Mouse (Mus musculus): ENCODE measurements at regions not wholly inside any gene's neighbourhood (a gene's known extent, or its start where the extent isn't known, plus 50 kb on each side); places are given as distances from the start of the nearest gene placed in this dataset.

GRCm38 (mm10) chr2:171662571-171662970, 380.7 kb downstream of the Cbln4 start:
- no peak overlapping the region for H3K4me3 ChIP-seq (ENCODE audit: insufficient read depth in 1 of 2, low read depth in 2 of 2, low read length in 2 of 2)
- no peak overlapping the region for H3K9ac ChIP-seq (replicated peaks)
- WGBS (ENCODE audit: insufficient replicate concordance), result 62% methylated on average over 6 of the region's 6 CpGs
- ATAC-seq (ENCODE audit: insufficient read depth) (no peak), DNase-seq (ENCODE audit: low read depth in 3 of 3, low spot score in 3 of 3) (no peak)
- H3K36me3 ChIP-seq (replicated peaks; ENCODE audit: control insufficient read depth, insufficient read depth, low read depth), result no peaks in the 10 kb centered on the region
- no peaks in the 10 kb centered on the region for H3K9me3 ChIP-seq (ENCODE audit: control insufficient read depth, low read length)
- no peaks in the 10 kb centered on the region for H3K27me3 ChIP-seq (ENCODE audit: control insufficient read depth, insufficient read depth, low read length)
- H3K27ac ChIP-seq, result no peak overlapping the region
- no peak overlapping the region for H3K4me2 ChIP-seq (ENCODE audit: low read depth)
- TF ChIP-seq EP300 (IDR thresholded peaks at IDR 0.05; ENCODE audit: low read depth) (no peak), CTCF (IDR thresholded peaks at IDR 0.05; ENCODE audit: low read depth) (no peak)
- no peaks in the 10 kb centered on the region for H3K4me1 ChIP-seq (replicated peaks; ENCODE audit: control insufficient read depth in 2 of 2, insufficient read depth in 2 of 2, low read length in 1 of 2)

DNA sequence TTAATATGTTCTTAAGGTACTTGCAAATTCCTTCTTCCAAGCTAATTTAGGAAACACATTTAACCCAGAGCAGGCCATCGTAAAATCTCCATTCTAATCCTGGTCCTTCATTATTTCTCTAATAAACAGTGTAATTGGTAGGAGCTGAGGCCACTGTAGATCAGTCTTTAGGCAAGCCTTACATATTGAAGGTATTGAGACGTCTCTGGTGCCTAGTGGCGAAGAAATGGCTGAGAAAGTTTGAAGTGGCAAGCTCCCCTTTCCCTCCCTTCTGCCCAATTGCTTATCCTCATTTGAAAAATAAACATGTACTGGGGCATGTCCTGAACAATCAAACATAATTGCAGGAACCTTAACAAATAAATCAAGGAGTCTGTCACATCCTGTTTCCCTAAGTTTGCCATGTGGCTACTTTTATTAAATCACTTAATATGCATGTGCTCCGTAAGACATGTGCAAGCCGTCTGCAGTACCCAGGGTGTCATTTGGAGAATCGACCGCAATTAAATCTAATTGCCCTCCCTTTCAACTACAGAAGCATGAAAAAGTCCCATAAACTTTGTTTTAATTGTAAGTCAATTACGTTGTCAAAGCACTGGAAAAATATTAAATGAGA, 381.3 kb downstream of the Cbln4 start:
- no peak overlapping the region for H3K4me2 ChIP-seq (ENCODE audit: low read depth)
- no peak overlapping the region for H3K9ac ChIP-seq (replicated peaks)
- H3K4me3 ChIP-seq (ENCODE audit: insufficient read depth in 1 of 2, low read depth in 2 of 2, low read length in 2 of 2), result no peak overlapping the region
- H3K4me1 ChIP-seq (replicated peaks; ENCODE audit: control insufficient read depth in 2 of 2, insufficient read depth in 2 of 2, low read length in 1 of 2), result no peaks in the 10 kb centered on the region
- H3K9me3 ChIP-seq (ENCODE audit: control insufficient read depth, low read length), result no peaks in the 10 kb centered on the region
- ATAC-seq (ENCODE audit: insufficient read depth), result no peak
- DNase-seq (ENCODE audit: low read depth in 3 of 3, low spot score in 3 of 3), result no peak
- 69% methylated on average over 8 of the region's 8 CpGs for WGBS (ENCODE audit: insufficient replicate concordance)
- no peak overlapping the region for H3K27ac ChIP-seq
- no peaks in the 10 kb centered on the region for H3K36me3 ChIP-seq (replicated peaks; ENCODE audit: control insufficient read depth, insufficient read depth, low read depth)
- TF ChIP-seq CTCF (IDR thresholded peaks at IDR 0.05; ENCODE audit: low read depth) (no peak), EP300 (IDR thresholded peaks at IDR 0.05; ENCODE audit: low read depth) (no peak)
- no peaks in the 10 kb centered on the region for H3K27me3 ChIP-seq (ENCODE audit: control insufficient read depth, insufficient read depth, low read length)

GRCm38 (mm10) chr2:171657125-171657524, 386.1 kb downstream of the Cbln4 start:
- DNase-seq (ENCODE audit: low read depth in 3 of 3, low spot score in 3 of 3) (no peak), ATAC-seq (ENCODE audit: insufficient read depth) (no peak)
- no peaks in the 10 kb centered on the region for H3K36me3 ChIP-seq (replicated peaks; ENCODE audit: control insufficient read depth, insufficient read depth, low read depth)
- TF ChIP-seq EP300 (IDR thresholded peaks at IDR 0.05; ENCODE audit: low read depth), result no peak
- no peak for TF ChIP-seq CTCF (IDR thresholded peaks at IDR 0.05; ENCODE audit: low read depth)
- H3K9ac ChIP-seq (replicated peaks), result no peak overlapping the region
- no peak overlapping the region for H3K4me2 ChIP-seq (ENCODE audit: low read depth)
- no peaks in the 10 kb centered on the region for H3K4me1 ChIP-seq (replicated peaks; ENCODE audit: control insufficient read depth in 2 of 2, insufficient read depth in 2 of 2, low read length in 1 of 2)
- 45% methylated on average over 7 of the region's 7 CpGs for WGBS (ENCODE audit: insufficient replicate concordance)
- no peak overlapping the region for H3K27ac ChIP-seq
- H3K27me3 ChIP-seq (ENCODE audit: control insufficient read depth, insufficient read depth, low read length), result no peaks in the 10 kb centered on the region
- no peak overlapping the region for H3K4me3 ChIP-seq (ENCODE audit: insufficient read depth in 1 of 2, low read depth in 2 of 2, low read length in 2 of 2)
- no peaks in the 10 kb centered on the region for H3K9me3 ChIP-seq (ENCODE audit: control insufficient read depth, low read length)

DNA sequence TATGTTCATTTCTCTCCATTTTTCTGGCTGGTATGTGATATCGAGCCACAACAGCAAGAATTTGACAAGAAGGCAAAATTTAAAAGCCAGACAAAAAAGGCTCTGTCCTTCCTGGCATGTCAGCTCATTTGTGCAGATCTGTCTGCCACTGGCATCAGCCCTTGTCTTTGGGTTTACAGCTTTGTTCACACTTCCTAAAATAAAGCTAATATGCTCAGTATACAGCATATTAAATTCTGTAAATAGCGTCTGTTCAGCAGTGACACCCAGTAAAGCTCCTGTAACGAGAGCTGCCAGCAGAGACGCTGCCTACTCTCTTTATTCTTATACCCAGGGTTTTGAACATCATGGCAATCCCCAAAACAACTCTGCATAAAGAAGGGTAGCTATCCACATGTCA, 401.5 kb downstream of the Cbln4 start:
- DNase-seq (ENCODE audit: low read depth in 3 of 3, low spot score in 3 of 3), result no peak
- no peak for TF ChIP-seq CTCF (IDR thresholded peaks at IDR 0.05; ENCODE audit: low read depth)
- no peak for TF ChIP-seq EP300 (IDR thresholded peaks at IDR 0.05; ENCODE audit: low read depth)
- H3K4me1 ChIP-seq (replicated peaks; ENCODE audit: control insufficient read depth in 2 of 2, insufficient read depth in 2 of 2, low read length in 1 of 2), result no peaks in the 10 kb centered on the region
- H3K9ac ChIP-seq (replicated peaks), result no peak overlapping the region
- no peak overlapping the region for H3K27ac ChIP-seq
- H3K27me3 ChIP-seq (ENCODE audit: control insufficient read depth, insufficient read depth, low read length), result no peaks in the 10 kb centered on the region
- H3K4me3 ChIP-seq (ENCODE audit: insufficient read depth in 1 of 2, low read depth in 2 of 2, low read length in 2 of 2), result no peak overlapping the region
- WGBS (ENCODE audit: insufficient replicate concordance), result 62% methylated on average over 4 of the region's 4 CpGs
- no peak overlapping the region for H3K4me2 ChIP-seq (ENCODE audit: low read depth)
- ATAC-seq (ENCODE audit: insufficient read depth), result no peak
- H3K36me3 ChIP-seq (replicated peaks; ENCODE audit: control insufficient read depth, insufficient read depth, low read depth), result no peaks in the 10 kb centered on the region
- H3K9me3 ChIP-seq (ENCODE audit: control insufficient read depth, low read length), result no peaks in the 10 kb centered on the region

GRCm38 (mm10) chr2:171640478-171640877, 402.8 kb downstream of the Cbln4 start:
- Histone ChIP-seq H3K4me1 (replicated peaks; ENCODE audit: control insufficient read depth in 2 of 2, insufficient read depth in 2 of 2, low read length in 1 of 2) (no peaks in the 10 kb centered on the region), H3K9ac (replicated peaks) (no peak overlapping the region), H3K36me3 (replicated peaks; ENCODE audit: control insufficient read depth, insufficient read depth, low read depth) (no peaks in the 10 kb centered on the region), H3K4me3 (ENCODE audit: insufficient read depth in 1 of 2, low read depth in 2 of 2, low read length in 2 of 2) (no peak overlapping the region), H3K9me3 (ENCODE audit: control insufficient read depth, low read length) (no peaks in the 10 kb centered on the region), H3K27me3 (ENCODE audit: control insufficient read depth, insufficient read depth, low read length) (no peaks in the 10 kb centered on the region), H3K27ac (no peak overlapping the region), H3K4me2 (ENCODE audit: low read depth) (no peak overlapping the region)
- DNase-seq (ENCODE audit: low read depth in 3 of 3, low spot score in 3 of 3) (no peak), ATAC-seq (ENCODE audit: insufficient read depth) (no peak)
- 69% methylated on average over 9 of the region's 9 CpGs for WGBS (ENCODE audit: insufficient replicate concordance)
- TF ChIP-seq EP300 (IDR thresholded peaks at IDR 0.05; ENCODE audit: low read depth) (no peak), CTCF (IDR thresholded peaks at IDR 0.05; ENCODE audit: low read depth) (no peak)

All from liver, embryonic 14.5 days (tissue).